Mouse (Mus musculus) urinary bladder, adult 18-20 months (tissue): ENCODE measurements around the gene Gpcpd1.

Source experiments
- DNase-seq, 2 experiments: peaks; one replicate each; pipeline ENCODE4 v3.0.0; 2022; ENCODE audit warnings: low spot score in 2 of 2, mixed read lengths in 2 of 2

The Gpcpd1 gene

DNA sequence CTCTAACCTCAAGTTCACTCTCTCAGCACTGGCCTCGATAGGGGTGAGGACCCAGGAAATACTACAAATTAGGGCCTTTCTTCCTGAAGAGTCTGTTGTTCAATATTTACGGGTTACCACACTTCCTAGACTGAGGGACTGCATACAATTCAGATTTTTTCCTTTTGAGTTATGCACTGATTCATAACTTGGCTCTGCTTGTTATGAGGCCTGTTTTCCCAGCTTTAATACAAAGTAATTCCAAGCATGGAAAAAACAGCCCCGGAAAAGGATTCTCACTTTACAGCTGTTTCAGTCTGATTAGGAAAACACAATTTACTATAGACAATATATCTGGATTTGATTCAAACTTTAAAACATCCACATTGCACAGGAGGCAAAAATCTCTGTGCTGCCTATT is 1.5 kb downstream of the Gpcpd1 start:
- no peak for DNase-seq

DNA sequence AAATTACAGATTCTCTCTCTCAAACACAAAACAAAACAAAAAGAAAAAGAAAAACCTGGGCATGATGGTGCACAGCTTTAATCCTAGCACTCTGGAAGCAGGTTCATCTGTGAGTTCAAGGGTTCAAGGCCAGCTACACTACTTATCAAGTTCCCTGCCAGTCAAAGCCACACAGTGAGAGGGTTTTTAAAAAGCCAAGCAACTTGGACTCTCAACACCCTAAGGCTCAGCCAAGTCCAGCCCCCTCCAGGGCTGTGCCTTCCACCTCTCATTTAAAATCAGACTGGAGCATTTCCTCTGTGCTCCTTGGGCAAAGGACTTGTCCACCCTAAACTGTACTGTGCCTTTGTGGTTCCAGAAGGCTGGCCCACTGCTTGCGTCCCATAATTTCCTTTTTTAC is 3.3 kb downstream of the Gpcpd1 start:
- DNase-seq = no peak

DNA sequence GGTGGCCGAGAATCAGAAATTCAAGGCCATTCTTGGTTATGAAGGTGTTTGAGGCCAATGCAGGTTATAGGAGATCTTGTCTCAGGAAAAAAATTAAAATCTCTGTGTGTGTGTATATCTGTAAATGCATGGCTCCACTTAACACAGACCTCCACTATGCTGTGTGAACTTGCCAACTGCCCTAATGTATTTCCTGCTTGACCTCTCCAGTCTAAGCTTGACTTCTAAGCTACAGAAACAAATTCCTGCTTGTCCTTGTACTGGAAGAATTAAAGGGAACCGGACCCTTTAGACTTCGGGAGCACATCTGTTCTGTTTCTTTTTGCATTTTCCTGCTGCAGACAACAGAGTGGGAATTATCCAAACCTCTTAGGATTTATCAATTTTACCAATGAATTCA is 4.4 kb downstream of the Gpcpd1 start:
- DNase-seq = no peak

DNA sequence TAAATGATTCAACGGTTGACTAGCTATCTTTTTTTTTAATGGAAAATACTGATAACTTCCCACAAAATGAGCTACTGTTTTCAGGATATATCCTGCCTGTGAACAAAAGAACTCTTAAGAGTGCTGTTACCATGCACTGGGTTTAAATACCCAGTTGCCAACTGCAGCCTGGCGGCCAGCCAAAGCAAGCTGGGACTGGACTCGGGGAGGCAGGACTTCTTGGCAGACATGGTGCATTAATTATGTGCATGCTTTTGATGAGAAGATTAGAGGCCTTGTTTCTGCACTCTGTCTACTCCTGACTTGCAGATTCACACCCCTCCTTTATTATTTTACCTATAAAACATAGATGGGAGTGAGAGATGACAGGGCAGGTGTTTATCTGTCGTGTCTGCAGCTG is 5.3 kb downstream of the Gpcpd1 start:
- peak in 1 of 2 experiments; percentile 55 for DNase-seq

DNA sequence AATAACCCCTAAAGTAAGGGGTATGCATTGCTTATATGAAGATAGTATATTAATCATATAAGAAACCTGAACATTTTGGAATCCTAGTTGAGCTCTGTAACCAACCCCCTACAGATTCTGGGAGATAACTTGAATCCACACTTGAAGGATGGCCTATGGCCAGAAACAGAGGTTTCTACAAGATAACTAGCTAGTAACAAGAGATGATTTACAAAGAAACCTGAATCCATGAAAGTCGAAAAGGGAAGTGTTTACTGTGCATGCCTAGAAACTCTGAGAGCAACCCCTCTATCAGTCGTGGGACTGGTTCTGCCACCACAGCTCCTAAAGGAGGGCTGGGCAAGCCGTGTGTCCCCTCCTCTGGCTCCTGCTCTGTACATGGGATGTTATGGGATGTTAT is 7.8 kb downstream of the Gpcpd1 start:
- DNase-seq = no peak

DNA sequence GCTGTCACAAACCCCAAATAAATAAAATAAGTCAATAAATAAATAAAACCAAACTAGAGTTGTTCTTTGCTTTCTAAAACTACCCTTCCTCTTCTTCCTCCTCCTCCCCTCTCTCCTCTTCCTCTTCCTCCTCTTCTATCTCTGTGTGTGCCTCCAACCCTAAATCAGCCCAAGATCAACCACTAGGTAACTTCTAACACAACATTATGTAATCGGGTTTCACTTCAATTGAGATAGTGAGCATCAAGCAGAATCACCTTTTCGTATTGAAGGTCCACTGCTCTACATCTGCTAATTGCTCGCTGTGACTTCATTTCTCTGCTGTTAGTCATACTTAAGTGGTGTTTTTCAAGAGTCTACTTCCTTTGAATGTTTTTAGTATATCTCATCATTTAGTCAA is 8.8 kb downstream of the Gpcpd1 start:
- no peak for DNase-seq

DNA sequence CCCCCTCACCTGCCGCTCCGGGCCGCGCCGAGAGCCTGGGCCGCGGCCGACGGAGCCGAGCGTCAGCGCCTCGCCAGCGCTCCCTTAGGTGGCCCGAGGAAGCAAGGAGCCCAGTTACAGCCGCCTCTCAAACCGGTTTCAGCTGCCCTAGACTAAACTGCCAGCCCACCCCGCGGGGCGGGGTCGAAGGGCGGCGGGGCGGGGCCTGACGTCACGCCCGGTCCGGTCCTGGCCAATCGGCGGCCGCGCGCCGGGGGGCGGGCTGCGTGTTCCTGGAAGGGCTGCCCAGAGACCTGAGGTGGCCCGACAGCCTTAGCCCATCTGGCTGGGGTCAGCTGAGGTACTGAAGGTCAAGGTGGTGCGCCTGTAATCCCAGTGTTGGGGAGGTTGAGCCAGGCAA is 9.5 kb downstream of the Gpcpd1 start:
- DNase-seq = peak; percentile 93 to 96

DNA sequence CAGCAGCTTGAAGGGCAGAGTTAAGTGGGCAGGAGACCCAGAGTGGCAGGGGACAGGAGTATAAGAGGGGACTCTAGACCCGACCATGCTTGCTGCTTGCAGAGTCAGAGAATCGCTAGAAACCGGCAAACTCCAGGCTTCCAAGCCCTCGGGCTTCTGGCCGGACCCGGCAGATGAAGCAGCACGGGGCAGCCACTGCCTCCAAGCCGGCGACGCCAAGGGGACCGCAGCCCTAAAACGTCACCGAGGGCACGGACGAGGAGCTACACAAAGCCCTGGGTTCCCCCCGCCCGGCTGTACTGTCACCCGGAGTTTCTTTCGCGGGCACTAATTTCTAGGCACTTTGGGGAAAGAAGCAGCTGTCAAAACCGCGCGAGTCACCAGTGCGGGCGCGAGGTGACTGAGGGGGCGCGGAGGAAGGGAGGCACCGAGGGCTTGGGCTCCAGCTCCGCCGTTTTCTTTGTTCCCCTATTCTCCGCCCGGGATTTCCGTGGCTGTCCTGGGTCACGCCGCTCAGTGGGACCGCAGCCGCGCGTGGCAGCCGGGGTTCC is 10.0 kb downstream of the Gpcpd1 start:
- DNase-seq = no peak

DNA sequence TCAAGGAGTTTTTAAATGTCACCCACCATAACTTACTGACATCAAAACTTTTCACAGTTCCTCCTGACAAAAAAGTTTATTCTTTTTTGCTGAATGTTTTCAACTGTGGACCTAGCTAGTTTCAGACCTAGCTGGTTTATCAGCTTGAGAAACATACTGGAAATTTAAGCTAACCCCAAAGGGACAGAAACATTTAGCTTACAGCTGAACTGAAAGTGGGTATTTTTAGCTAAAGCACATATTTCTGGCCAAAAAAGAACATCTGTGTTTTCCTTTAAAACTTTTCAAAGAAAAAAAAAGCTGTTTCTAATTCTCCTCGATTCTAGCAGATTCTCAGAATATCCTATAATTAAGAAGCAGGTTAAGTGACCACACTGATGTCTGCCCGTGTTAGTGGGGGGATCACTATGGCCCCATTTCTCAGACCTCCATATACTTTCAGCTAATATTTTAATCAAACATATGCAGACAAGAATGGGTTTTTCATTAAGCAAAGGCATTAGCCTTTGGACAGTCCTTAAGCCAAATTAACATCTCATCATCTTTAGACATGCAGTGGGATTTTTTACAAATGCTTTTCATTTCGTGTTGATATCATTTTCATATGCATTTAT is 10.9 kb downstream of the Gpcpd1 start:
- DNase-seq = no peak

DNA sequence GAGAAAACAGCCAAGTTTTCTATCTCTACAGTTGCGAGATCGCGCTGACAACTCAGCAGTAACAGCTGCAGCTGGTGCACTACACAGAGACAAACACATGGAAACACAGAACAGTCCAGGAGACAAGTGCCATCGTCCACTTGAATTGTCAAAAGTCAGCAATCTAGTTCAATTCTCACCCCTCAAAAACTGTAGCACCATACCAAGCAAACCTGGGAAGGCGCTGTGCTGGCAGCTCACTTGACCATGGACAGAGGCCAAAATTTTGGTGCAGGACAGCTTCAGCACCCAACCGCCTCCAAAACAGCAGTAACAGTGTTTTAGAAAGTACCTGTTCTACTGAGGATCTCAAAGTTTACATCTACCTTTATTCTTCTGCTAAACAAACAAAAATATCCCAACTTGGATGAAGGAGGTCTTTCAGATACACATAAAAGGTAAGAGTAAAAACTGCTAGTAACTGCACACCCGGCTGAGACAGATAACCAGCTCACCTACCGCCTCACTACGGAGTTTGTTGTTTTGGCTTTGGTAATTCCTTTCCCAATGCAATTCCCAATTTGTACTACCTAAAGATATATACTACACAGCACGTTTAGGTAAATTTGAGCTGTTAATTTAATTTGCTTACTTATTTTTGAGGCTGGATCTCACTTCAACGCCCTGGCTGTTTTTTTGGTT is 11.6 kb downstream of the Gpcpd1 start:
- no peak for DNase-seq

DNA sequence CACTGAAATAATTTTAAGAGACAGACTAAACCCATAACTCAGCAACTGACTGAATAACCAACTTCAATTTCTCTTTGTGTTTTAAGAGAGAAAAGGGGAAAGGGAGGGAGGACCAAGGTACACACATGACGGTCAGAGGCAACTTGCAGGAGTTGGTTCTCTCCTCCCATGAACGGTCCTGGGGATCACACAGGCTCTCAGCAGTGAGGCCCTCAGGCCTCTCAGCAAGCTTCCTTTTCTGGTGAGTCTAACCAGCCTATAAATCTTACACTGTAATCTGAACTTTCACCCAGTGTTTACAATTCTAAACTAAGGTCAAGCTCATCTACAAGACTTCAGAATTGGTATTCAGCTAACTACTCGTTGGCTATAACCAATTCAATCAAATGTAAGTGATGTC is 12.3 kb downstream of the Gpcpd1 start:
- no peak for DNase-seq

DNA sequence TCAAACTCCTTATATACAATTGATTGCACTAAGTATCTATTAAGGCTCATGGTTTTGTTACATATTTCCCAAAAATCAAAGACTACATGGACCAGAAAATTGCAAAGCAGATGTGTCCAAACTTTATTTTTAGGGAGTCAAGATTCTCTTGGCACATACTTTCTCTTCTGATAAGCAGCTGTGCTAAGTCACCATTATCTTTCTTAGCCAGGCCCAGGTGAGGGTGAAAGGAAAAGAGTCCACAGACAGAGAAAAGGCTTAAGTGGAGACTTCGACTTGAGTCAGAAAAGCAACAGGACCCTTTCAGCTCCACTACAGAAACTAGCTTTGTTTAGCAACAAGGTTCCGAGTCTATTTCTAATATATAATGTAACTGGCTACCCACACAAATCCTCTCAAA is 14.2 kb downstream of the Gpcpd1 start:
- no peak for DNase-seq

DNA sequence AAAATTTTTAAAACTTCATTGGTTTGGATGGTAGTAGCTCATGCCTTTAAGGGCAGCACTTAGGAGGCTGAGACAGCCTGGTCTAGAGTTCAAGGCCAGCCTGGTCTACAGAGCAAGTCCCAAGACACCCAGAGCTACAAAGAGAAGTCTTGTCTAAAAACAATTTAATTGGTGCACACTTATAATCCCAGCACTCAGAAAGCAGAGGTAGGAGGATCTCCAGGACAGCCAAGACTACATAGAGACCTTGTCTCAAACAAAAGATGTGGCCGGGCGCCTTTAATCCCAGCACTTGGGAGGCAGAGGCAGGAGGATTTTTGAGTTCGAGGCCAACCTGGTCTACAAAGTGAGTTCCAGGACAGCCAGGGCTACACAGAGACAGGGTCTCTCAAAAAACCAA is 14.9 kb downstream of the Gpcpd1 start:
- DNase-seq = no peak

DNA sequence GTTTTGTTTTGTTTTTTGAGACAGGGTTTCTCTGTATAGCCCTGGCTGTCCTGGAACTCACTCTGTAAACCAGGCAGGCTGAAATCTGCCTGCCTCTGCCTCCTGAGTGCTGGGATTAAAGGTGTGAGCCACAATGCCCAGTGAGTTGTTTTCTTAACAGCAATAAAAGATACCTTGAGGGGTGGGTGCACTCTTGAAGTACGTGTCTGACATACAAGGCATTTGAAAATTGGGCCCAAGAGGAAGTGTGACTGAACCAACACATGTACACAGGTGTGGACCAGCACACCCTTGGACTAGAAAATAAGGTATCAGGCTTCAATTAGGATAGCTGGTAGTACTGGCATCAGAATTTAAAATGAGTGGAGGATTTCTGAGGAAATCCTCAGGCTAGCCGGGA is 16.2 kb downstream of the Gpcpd1 start:
- DNase-seq = no peak

DNA sequence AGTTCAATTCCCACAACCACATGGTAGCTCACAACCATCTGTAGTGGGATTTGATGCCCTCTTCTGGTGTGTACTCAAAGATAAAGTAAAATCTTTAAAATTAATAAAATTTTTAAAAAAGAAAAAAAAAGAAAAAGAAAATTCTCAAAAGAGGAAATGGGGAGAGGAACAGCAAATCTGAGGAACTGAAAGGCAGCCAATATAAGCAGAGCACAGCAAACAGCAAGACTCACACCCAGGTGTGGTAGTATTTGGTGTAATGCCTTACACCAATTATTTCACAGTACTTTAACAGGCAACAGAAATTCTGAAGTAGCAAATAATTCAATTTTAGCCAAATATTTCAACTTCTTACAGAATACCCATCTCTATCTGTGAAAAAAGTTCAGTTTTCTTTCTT is 16.7 kb downstream of the Gpcpd1 start:
- no peak for DNase-seq

DNA sequence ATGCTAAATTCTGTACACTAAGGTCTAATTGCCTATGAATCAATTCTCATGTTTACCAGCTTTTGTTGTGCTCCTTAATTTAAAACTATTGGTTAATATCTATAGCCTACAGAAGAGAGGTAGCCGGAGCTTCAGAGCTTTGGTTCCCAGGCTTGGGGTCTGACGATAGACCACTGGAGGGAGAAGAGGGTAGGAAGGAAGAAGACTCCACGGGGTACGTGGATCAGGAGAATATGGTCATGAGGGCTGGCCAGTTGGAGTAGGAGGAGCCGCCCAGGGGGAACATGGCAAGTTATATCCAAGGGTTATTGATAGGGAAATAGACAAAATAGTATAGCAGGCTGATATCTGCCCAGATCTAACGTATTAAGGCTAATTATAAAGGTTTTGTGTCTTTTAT is 17.8 kb downstream of the Gpcpd1 start:
- DNase-seq = no peak

DNA sequence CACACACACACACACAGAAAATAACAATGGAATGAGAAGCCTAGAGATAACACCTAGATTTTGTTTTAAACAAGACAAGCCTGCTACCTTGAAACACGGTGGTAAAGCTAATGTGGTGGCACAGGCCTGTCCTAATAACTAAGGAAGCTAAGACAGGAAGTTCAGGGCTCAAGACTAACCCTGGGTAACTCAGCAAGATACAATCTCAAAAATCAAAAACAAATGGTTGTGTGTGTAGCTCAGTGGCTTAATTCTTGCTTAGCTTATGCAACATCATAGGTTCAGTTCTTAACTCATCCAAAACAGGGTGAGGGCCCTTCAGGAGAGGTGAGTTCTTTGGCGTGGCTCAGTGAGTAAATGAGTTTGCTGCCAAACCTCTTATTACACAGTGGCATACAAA is 20.1 kb downstream of the Gpcpd1 start:
- DNase-seq = no peak

DNA sequence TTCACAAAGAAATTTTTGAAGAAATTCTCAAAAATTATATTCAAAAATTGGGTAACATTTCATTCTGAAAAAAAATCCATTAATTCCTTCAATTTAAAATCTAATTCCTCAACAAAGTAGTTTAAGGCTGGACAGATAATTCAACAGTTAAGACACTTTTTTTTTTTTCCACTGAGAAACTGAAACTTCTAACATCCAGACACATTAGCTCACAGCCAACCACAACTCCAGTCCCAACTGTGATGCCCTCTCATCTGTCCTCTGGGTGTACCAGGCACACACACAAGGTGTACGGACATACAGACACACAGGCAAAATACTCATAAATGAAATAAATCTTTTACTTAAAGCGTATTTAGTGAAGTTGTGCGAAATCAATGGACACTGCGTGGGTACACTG is 25.7 kb downstream of the Gpcpd1 start:
- no peak for DNase-seq

DNA sequence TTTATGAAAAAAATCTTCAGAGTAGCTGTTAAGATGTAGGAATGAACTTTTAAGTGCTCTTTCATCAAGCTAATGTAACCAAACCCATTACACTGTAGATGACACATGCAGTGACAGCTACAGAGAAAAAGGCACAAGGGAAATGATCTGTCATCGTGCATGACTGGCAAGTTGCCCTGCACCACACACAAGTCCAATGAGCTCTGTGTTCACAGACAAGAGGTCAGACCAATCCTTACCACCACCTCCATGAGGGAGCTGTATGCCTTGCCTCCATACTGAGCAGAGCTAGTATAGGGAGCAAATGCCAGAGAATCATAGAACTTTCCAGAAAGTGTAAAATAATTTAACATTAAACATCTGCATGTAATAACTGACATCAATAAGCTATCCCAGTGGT is 59.7 kb downstream of the Gpcpd1 start:
- DNase-seq = no peak

DNA sequence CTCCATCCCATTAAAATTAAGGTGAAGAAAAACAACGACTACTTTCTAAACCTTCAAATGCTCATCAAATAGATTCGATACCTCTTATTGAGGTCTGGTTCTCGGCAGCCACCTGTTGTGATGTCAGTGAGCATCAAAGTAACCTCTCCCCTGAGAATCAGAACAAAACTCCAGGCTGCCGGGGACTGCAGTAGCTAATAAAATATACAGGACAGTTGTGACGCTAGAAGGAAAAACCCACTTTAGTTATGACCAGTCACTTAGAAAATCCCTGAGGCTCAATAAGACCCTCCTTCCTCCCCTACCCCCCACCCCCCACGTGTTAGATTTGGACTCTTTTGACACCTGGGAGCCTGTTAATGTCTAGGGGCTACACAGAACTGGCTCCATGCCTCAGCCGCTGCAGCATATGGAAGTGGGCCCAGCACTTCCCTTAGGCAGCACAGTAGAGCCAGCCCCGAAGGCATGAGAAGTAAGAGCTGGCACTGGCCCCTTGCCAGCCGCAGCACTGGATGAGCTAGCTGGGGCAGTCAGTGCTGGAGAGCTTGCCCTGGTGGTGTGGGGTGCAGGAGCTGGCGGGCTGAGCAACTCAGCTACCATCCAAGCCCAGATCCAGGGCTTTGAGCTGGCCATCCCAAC is 60.5 kb downstream of the Gpcpd1 start:
- DNase-seq = no peak

DNA sequence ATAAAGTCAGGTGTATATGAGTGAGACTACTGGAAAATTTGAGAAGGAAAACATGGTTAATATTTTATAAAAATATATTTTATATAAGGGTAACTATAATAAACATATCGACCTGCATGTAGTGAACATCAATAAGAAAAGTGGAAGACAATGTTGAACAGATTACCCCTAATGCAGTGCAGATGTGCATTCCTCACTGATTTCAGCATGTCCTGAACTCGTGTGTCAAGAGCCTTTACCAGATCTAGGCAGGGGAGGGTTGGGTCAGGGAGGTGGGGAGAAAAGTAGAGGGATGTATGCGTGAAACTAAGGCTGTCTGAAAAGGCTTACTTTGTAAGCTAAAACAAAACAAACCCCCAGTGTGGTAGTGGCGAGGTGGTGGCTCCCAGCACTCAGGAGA is 61.4 kb downstream of the Gpcpd1 start:
- no peak for DNase-seq

DNA sequence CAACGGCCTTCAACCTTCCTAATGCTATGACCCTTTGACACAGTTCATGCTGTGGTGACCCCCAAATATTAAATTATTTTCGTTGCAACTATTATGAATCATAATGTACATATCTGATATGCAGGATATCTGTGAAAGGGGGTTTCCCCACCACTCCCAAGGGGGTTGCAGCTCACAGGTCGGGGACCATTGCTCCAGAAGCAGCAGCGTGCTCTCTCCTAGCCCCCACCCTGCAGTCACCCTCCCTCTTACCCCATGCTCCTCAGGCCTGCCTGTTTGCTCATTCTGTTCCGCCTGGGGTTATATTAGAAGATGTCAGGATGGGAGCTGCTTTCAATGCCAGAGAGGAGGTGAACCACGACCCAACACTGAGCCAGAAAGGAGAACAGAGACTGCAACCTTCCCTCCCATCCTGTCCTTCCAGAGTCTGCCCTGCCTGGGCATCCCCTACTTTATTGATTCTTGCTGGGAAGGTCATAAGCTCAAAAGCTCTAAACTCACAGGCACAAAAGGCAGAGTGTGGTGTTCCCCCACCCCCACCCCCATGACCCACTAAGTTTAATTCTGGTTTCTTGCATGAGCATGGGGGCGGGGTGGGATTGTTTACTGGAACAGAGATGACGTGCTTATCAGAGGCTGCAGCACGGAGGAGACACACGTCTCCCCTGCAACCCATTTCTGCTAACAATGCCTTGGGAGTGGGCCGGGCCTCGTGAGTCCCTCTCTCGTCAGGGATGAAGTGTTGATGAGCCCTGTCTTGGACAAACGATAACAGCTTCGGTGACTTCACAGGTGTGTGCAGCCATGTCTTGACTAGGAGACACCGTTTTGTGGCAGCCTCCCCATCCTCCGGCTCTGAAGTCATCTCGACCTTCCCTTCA is 69.3 kb downstream of the Gpcpd1 start:
- DNase-seq = no peak
